Mouse (Mus musculus) 3134 (cell line): ENCODE results near the gene Spo11.

Experiments
- DNase-seq: peaks from one replicate; pipeline ENCODE4 v3.0.0-alpha.2; 2011; ENCODE audit warnings: low spot score; ENCODE audit not compliant: insufficient read length; ENCODE audit errors: extremely low read depth

Spo11 gene

DNA sequence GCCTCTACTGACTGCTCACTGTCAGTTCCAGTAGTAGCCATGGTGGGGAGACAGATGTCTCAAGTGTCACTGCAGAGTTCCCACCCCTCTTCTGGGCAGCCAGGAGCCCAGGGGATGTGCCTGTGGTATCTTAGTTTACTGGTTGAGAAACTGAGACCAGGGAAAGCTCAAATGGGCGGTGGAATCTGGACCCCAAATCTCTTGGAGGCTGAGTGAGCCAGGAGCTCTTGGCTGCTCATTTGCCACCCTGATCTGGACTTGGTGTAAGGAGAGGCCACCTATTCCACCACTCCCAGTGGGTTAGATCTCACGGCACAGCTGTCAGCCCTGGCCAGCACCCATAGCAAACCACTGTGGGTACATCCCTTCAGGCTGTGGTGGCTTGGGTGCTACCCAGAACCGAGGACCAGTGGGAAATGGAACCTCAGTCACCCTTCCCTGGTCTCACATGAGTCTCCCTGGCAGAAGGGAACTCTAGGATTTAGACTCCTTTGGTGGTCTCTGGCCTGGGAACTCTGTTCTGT lies 51.1 kb downstream of the Spo11 start:
- DNase-seq, result no peak

DNA sequence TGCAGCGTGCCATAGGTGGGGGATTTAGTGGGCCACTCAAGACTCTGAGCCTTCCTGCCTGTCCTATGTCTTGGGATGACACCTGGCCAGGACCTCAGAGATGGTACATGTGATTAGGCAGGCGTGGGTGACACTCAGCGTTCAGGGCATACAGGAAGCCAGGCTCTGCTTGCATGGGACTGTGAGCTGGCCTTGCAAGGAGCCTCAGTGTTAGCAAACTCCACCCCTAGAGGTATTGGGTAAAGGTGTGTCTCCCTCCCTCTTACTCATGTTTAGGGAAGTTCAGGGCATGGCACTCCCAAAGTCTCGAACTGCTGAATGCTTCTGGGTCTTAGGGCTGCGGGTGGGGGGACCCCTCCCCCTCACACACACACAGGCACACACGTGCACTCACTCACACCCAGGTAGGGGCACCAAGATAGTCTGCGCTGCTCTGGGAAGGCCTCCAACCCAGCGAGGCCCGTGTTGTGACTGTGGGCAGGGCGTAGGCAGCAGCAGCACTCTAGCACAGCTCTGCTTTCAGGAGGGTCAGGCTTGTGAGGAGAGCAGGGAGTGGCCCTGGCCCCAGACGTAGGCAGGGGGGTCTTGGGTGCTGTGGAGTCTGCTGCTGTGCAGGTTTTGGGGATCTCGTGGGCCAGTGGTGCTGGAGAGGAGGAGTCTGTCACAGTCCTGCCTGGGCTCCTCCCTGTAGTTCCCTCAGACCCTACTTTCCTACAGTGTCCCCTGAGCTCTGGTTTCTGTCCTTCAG lies 53.3 kb downstream of the Spo11 start:
- no peak for DNase-seq

DNA sequence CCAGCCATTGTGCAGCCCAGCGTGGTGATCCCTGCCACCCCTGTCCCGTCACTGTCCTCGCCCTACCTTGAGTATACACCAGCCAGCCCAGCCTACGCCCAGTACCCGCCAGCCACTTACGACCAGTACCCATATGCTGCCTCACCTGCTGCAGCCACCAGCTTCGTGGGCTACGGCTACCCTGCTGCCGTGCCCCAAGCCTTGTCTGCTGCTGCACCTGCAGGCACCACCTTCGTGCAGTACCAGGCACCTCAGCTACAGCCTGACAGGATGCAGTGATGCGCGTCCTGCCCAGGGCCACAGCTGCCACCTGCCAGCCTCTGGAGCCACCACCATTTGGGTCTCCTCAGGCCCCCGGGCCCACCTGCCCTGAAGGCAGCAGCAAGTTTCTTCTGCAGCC lies 56.0 kb downstream of the Spo11 start:
- no peak for DNase-seq

- no peak for DNase-seq
Measured at GRCm38 (mm10) chr2:173034998-173035397, 57.5 kb downstream of the Spo11 start.

DNA sequence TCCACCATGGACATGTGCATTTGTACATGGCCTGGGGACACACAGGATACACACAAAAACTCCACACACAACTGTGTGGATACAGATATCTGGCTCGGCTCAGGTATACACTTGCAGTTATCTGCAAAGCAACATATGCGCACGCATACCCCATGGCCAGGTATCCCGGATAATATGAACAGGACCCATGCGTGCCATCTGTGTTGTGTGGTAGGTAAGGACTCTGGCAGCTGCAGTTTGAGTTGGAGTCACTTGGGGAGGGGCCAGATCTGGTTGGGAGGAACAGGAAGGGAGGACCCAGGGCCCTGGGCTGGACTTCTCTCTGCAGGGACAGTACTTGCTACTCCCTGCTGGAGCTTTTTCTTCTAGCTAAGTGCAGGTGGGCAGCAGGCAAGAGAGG lies 58.2 kb downstream of the Spo11 start:
- DNase-seq, result no peak

DNA sequence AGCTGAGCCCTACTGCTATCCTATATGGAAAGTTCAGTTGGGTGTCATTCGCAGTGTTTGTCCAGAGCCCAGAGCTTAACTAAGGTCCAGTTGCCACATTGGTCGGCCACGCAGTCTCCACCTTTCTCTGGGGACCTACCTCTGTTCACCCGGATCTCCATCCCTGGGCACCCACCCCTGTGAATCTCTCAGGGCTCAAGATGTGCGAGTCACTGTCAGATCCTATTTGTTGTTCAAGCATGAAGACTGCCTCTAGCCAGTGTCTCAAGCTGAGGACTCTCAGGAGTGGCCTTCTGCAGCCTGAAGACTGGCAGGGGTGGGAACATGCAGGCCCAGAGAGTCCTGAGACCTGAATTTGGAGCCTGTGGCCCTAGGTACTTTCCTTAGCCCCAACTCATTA lies 58.6 kb downstream of the Spo11 start:
- no peak for DNase-seq

DNA sequence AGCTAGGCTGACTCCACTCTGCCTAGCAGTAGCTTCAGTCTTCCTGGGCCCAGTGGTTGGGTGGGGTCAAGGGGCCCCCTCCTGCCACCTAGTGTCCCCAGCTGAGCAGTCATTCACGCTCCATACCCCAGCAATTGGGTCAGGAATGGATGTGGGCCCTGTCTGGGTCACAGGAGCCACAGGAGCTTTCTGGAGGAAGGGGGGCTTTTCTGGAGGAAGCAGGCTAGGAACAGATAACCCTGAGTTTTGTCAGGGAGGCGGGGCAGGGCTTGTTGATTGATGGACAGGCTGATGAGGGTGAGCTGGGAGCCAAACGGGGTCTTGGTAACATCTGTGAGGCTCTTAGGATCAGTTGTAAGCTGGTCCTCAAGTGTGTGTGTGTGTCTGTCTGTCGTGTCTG lies 59.1 kb downstream of the Spo11 start:
- DNase-seq, result no peak

- no peak for DNase-seq
Measured at GRCm38 (mm10) chr2:173037347-173037746, 59.8 kb downstream of the Spo11 start.

- DNase-seq, result no peak
Measured at GRCm38 (mm10) chr2:173037827-173038607, 60.5 kb downstream of the Spo11 start.

DNA sequence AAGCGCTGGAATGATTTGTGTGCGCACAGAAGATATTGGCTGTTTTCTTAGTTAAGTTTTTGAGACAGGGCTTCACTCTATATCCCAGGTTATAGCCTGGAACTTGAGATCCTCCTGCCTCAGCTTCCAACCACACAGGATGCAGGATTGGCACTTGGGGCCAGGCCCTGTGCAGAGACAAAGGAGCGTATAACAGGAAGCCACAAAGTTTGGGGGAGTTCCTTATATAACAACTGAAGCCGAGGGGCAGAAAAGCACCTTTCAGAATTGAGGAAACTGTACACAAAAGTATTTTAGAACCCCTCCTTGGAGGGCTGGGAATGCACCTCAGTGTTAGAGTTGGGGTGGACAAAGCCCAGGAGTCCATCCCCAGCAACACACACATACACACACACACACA lies 61.5 kb downstream of the Spo11 start:
- DNase-seq, result no peak

DNA sequence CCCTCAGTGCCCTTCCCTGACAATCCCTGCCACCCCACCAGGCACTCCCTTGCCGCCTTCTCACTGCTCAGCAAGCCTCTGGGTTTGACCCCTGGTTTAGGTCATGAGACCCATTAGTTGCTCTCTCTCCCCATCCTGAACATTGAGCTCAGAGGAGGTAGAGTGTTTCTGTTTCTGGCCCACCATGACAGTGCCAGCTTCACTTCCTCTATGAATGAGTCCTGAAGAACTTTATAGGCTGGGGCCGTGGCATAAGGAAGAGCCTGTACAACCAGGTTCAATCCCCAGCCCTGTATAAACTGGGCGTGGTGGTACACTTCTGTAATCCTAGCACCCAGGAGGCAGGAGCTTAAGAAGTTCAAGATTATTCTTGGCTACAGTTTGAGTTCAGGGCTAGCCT lies 63.3 kb downstream of the Spo11 start:
- DNase-seq, result no peak

- DNase-seq, result no peak
Measured at GRCm38 (mm10) chr2:173041242-173041641, 63.7 kb downstream of the Spo11 start.

DNA sequence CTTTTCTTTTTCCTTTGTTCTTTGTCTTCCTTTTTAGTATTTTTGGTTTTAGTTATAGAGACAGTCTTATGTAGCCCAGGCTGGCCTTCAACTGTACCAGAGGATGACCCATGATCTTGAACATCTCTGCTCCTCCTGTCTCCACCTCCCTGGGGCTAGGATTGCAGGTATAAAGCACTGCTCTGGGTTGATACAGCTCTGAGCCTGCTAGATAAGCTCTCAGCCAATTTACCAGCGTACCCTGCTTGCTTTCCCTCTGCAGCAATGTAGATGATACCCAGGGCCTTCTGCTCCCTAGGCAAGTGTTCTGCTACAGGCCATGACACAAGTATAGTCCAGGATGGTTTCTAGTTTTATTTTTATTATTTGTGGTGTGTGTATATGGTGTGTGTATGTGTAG lies 64.4 kb downstream of the Spo11 start:
- no peak for DNase-seq

DNA sequence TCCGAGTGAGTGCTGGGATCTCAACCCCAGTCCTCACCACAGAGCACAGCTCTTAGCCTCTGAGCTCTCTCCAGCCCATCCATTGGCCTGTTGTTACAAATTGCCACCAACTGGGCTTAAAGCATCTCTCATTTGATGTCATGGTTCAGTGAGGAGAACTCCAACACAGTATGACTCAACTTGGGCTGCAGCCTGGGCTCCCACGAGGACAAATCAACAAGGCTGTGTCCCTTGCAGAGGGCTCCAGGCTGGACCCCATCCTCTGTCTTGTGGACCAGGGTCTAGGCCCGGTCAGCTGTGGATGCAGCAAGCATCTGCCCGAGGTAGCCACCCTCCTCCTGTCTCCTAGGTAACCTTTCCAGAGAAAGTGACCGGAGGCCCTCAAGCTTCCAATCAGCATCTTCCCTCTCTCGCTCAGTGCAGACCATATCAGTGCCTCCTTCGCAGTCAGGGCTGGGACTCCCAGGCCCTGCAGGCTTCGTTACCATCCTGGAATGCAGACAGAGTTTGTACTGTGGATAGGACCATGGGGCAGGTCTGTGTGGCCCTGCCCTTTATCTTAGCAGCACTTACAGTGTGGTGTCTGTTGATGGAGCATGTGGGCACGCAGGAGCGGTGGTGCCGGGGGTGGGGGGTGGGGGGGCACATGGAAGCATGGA lies 65.1 kb downstream of the Spo11 start:
- DNase-seq, result no peak
